Mouse (Mus musculus): ENCODE results near the gene Lhx2.

DNA sequence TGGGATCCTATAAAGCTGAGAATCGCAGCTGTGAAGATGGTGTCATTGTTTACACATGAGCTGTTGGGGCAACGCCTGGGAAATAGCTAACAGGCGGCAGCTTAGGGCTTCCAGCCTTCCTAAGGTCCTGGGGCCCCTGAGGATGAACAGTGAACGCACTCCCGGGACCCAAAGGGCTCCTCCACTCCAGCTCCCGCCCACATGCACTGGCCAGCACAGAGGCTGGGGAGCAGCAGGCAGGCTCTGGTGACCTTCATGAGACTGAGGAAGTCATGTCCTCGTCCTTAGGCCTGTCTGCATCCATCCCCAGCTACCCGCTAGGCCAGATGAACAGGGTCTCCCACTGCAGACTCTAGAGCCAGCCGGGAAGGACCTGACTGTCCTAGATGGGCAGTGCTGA lies 27.9 kb downstream of the Lhx2 start:
- no peak for TF ChIP-seq CTCF (IDR thresholded peaks at IDR 0.05; ENCODE audit: extremely low read depth, insufficient read length, insufficient replicate concordance, low read depth, low read length)
- TF ChIP-seq POLR2A (IDR thresholded peaks at IDR 0.05; ENCODE audit: low read depth, low read length): no peak

Data from small intestine, adult 2 months (tissue).